Mouse (Mus musculus) bone marrow, adult 2 months (tissue): Measurements from ENCODE around the gene Nrxn2. TPM values are rescaled to one million over a fixed set of nuclear protein-coding genes. Genes with fewer than 3 reads are reported as not detected.

ENCODE experiments used
- H3K27ac ChIP-seq: fragments of 200-500 bp; 2 replicates; pipeline ENCODE4 v1.5.1; 2012; ENCODE audit warnings: low read depth, mild to moderate bottlenecking, control low read depth, inconsistent platforms, low read length; ENCODE audit not compliant: control insufficient read depth, poor library complexity, insufficient read depth
- H3K4me1 ChIP-seq: fragments of 200-500 bp; 2 replicates; pipeline ENCODE4 v1.6.1; 2011; ENCODE audit warnings: low read length; ENCODE audit not compliant: control insufficient read depth, insufficient read depth
- H3K4me3 ChIP-seq: fragments of 200-500 bp; replicated peaks from 2 replicates; pipeline ENCODE3; 2011; ENCODE audit warnings: mild to moderate bottlenecking, low read depth, low read length, control low read depth; ENCODE audit not compliant: control insufficient read depth
- CTCF ChIP-seq: fragments of 200-500 bp; IDR thresholded peaks from 2 replicates; pipeline ENCODE4 v1.5.1; 2011; ENCODE audit warnings: low read length, control low read depth; ENCODE audit not compliant: control insufficient read depth, insufficient read depth
- POLR2A ChIP-seq: fragments of 200-500 bp; IDR thresholded peaks from 2 replicates; pipeline ENCODE4 v1.6.1; 2011; ENCODE audit warnings: low read depth, mild to moderate bottlenecking, control low read depth, low read length, borderline replicate concordance; ENCODE audit not compliant: control insufficient read depth
- WGBS: fragments of 180-500 bp; shearing (Covaris S2); methylation state at CpG from one replicate; pipeline ENCODE4 v1.1.7; 2018; 5-methylcytosine and 5-hydroxymethylcytosine counted together
- polyA plus RNA-seq: library from polyadenylated mRNA; stranded (reverse); fragments of >200 nt; gene quantifications from 2 replicates; pipeline ENCODE4 v1.2.4, GENCODE M21; 2011; ENCODE audit warnings: low replicate concordance; ENCODE audit not compliant: missing spikeins, insufficient read depth, insufficient read length

The Nrxn2 gene
- polyA plus RNA-seq, 1 experiment, result 8.8 TPM

GRCm38 (mm10) chr19:6541521-6541920 is 123.0 kb downstream of the Nrxn2 start:
- H3K4me1 ChIP-seq, result peaks cover 3% of the 10 kb centered on the region
- WGBS, result 81% methylated on average over 7 of the region's 7 CpGs
- TF ChIP-seq CTCF, result no peak
- TF ChIP-seq POLR2A, result no peak
- no peak overlapping the region for H3K27ac ChIP-seq
- no peak overlapping the region for H3K4me3 ChIP-seq

- no peak for TF ChIP-seq POLR2A
- TF ChIP-seq CTCF, result no peak
- H3K27ac ChIP-seq, result no peak within 1 kb of the TSS
- peaks cover 3% of the 10 kb centered on the region for H3K4me1 ChIP-seq
- H3K4me3 ChIP-seq, result no peak within 1 kb of the TSS
- 84% methylated on average over 16 of the region's 16 CpGs for WGBS
Observed at GRCm38 (mm10) chr19:6542367-6543034, 124.0 kb downstream of the Nrxn2 start, which contains the start of gene Slc22a12. Gene Slc22a12, minus strand, starts transcription at chr19:6543032.

DNA sequence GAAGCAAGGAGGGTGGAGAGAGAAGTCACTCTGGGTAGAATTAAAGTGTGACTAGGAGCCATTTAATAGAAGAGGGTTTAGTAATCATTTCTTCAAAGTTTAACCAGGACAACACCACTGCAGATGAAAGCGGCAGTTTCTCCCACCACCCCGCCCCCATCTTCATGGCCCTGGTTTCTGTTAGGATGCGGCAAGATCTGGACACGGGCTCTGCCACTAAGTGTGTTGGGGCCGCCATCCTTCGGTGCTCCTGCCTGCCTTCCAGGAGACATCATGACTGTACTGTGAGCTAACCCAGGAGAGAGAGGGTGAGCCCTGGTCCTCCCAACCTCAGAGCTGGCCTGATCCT is 124.5 kb downstream of the Nrxn2 start:
- 88% methylated on average over 6 of the region's 6 CpGs for WGBS
- Histone ChIP-seq H3K4me1 (peaks cover 3% of the 10 kb centered on the region), H3K4me3 (no peak overlapping the region), H3K27ac (no peak overlapping the region)
- TF ChIP-seq POLR2A (no peak), CTCF (no peak)

DNA sequence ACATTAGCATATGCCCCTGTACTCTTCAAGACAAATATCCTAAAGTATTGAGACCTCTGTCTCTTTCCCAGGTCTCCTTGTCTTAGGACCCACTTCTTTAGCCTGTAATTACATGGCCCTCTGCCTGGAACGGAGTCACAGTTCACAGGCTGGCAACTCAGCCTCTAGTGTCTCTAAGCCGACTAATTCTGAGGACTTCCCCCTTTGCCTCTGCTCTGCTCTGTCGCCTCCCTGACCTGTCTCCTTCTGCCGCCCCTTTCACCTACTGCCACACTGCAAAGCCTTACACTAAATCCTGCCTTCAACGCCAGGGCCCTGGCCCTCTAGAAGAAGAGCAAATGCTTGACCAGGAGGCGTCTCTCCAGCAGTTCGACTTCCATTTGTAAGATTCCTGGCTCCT is 125.0 kb downstream of the Nrxn2 start:
- no peak for TF ChIP-seq POLR2A
- TF ChIP-seq CTCF, result no peak
- peaks cover 3% of the 10 kb centered on the region for H3K4me1 ChIP-seq
- H3K27ac ChIP-seq, result no peak overlapping the region
- no peak overlapping the region for H3K4me3 ChIP-seq
- 27% methylated on average over 7 of the region's 7 CpGs for WGBS

DNA sequence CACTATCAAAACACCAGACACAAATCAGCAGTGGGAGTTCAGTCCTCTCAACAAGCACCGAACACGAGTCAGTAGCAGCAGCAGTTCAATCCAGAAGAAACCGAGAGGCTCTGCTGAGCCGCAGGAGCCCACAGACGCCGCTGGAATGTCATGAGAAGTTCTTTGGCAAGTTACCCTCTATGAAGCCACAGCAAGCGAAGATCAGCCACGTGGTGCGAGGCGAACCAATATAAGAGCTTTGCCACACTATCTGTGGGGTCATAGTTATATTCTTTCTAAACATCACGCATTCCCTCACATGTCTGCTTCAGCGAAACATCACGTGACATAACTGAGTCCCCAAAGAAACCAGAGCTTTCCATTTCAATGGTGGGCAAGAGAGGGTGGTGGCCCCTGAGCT is 126.2 kb downstream of the Nrxn2 start:
- H3K4me3 ChIP-seq, result no peak overlapping the region
- TF ChIP-seq CTCF, result no peak
- TF ChIP-seq POLR2A, result no peak
- WGBS, result 85% methylated on average over 13 of the region's 13 CpGs
- H3K27ac ChIP-seq, result no peak overlapping the region
- H3K4me1 ChIP-seq, result peaks cover 3% of the 10 kb centered on the region; the same call in 1 of the 2 replicates

DNA sequence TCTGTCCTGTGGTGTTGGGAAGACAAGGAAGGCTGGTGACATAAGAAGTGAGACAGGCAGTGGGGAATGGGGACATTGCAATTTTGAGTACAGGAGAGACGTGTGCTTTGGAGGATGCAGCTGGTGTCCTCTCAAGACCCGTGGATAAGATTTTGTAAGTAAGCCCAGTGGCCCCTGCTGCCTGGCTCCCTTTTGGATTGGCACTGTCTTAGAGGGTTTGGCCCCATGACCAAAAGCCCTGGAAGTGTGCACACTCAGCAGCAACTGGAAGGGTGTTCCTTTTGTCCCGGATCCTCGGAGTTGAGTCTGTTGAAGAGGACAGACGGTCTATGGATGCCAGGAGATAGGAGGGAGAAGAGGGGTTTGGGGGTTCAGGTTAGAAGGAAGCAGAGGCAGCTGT is 127.0 kb downstream of the Nrxn2 start:
- peaks cover 3% of the 10 kb centered on the region; the same call in 1 of the 2 replicates for H3K4me1 ChIP-seq
- H3K27ac ChIP-seq, result no peak overlapping the region
- WGBS, result 83% methylated on average over 5 of the region's 5 CpGs

DNA sequence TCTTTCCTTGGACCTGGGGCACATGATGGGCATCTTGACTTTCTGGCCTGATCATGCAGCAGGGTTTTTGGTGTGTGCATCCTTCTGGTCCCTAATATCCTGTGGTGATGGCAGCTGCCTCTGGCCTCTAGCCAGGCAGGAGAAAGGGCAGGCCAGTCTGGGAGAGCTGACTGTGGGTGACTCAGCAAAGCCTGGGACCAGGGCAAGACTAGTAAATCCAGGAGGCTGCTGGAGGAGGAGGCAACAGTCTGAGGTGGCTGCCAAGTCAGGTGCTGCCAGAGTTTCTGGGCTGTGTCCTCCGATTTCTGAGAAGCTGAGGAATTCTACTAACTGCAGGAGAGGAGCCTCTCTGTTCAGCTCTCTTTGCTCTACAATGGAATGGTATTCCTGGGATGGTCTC is 127.6 kb downstream of the Nrxn2 start:
- 41% methylated on average over 1 of the region's 1 CpGs for WGBS
- H3K4me1 ChIP-seq, result peaks cover 3% of the 10 kb centered on the region; the same call in 1 of the 2 replicates
- no peak for TF ChIP-seq CTCF
- TF ChIP-seq POLR2A, result no peak
- H3K27ac ChIP-seq, result no peak overlapping the region
- no peak overlapping the region for H3K4me3 ChIP-seq

More for the DNA sequence above, 127.0 kb downstream of the Nrxn2 start:
- TF ChIP-seq CTCF (no peak), POLR2A (no peak)
- H3K4me3 ChIP-seq, result no peak overlapping the region

DNA sequence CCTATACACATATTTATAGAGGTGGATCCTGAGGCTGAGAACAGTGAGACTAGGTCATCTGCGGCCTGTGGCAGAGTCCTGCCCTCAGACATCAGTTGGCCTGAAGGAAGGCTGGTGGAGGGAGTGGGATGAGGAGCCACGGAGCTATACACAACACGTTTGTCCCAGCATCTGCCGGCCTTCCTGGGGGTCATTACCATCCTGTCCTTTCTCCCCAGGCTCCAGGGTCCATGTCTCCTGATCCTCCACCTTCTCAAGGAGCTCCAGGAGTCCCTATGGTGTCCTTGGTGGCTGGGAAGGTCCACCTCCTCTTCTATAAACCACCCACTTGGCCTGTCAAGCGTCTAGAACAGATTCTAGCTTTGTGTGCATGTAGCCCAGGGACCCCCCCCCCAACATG is 129.3 kb downstream of the Nrxn2 start:
- 68% methylated on average over 5 of the region's 5 CpGs for WGBS
- Histone ChIP-seq H3K4me1 (peaks cover 2% of the 10 kb centered on the region; the same call in 1 of the 2 replicates), H3K27ac (no peak overlapping the region), H3K4me3 (no peak overlapping the region)
- no peak for TF ChIP-seq POLR2A
- no peak for TF ChIP-seq CTCF
